Mouse (Mus musculus): ENCODE measurements around the gene Lbhd1. TPM values are rescaled to one million over a fixed set of nuclear protein-coding genes. Genes with fewer than 3 reads are reported as not detected.
"Not testable (repeated sequence)": the region's sequence is repeated elsewhere in the genome, so short reads cannot be mapped to it uniquely, and the experiment has no call there.

Gene Lbhd1
- polyA plus RNA-seq (2015; fragmentation: Nextera tagmentation; extraction: Ambion mirVana) = 30.5 and 31.7 TPM in 2 replicates

DNA sequence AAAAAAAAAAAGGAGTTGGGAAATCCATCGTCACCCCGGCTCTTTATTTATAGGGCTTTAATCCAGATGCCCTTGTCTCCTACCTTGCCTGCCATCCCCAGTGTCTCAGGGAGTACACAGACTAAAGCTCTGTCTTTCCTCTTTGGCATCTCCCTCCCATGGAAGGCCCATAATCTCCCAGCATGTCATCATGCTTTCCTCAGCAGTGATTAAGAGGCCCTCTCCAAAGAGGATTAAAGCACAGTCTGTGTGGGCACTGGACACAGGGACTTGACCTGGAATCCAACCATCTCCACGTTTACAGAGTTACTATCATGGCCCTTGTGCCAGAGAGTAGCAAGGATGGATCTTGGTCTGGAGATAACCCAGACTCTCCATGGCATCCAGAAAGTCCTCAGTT lies at the start of gene Lbhd1, which contains the start of gene Gm49403:
Lbhd1 (plus strand) TSS at position 117 of the 400 bp plus-strand sequence.
Gm49403 (plus strand) TSS at position 315 of the 400 bp plus-strand sequence.
- ATAC-seq = no peak
- H3K27me3 ChIP-seq (ENCODE audit: control insufficient read depth, insufficient read depth, low read depth, low read length) = no peaks in the 10 kb centered on the region
- no peak within 1 kb of the TSS for H3K9ac ChIP-seq (ENCODE audit: low read depth, low read length)
- H3K4me2 ChIP-seq (ENCODE audit: low read length) = no peak within 1 kb of the TSS
- H3K36me3 ChIP-seq (ENCODE audit: control insufficient read depth, insufficient read depth, low read length) = no peaks in the 10 kb centered on the region
- H3K4me3 ChIP-seq (ENCODE audit: low read depth, low read length) = no peak within 1 kb of the TSS
- no peak within 1 kb of the TSS for H3K27ac ChIP-seq (ENCODE audit: low read length)
- no peaks in the 10 kb centered on the region for H3K9me3 ChIP-seq (replicated peaks; ENCODE audit: control insufficient read depth, low read length, poor library complexity, severe bottlenecking)
- 54% methylated on average over 3 of the region's 3 CpGs for WGBS
- peaks cover 23% of the 10 kb centered on the region for H3K4me1 ChIP-seq (ENCODE audit: control insufficient read depth, insufficient read depth, low read length)

DNA sequence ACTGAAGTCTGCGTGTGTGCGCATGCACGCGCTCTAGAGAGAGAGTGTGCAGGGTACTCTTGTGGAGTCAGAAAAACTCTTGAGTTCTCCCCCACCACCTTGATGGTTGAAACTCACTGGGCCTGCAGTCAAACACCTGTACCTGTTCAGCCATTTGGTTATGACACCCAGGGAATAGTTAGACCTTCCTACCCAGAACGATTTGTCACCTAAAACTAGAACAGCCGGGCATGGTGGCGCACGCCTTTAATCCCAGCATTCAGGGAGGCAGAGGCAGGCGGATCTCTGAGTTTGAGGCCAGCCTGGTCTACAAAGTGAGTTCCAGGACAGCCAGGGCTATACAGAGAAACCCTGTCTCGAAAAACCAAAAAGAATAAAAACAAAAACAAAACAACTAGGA lies 47.2 kb upstream of the Lbhd1 start:
- peak overlapping the region; percentile 0; the same call in 1 of the 2 replicates for H3K27ac ChIP-seq (ENCODE audit: low read length)
- H3K4me2 ChIP-seq (ENCODE audit: low read length) = peak overlapping the region; percentile 87
- H3K9ac ChIP-seq (ENCODE audit: low read depth, low read length); H3K4me3 ChIP-seq (ENCODE audit: low read depth, low read length); H3K9me3 ChIP-seq (replicated peaks; ENCODE audit: control insufficient read depth, low read length, poor library complexity, severe bottlenecking); H3K27me3 ChIP-seq (ENCODE audit: control insufficient read depth, insufficient read depth, low read depth, low read length); ATAC-seq; H3K4me1 ChIP-seq (ENCODE audit: control insufficient read depth, insufficient read depth, low read length): not testable (repeated sequence)
- WGBS = 97% methylated on average over 10 of the region's 10 CpGs
- H3K36me3 ChIP-seq (ENCODE audit: control insufficient read depth, insufficient read depth, low read length) = peaks cover 20% of the 10 kb centered on the region

DNA sequence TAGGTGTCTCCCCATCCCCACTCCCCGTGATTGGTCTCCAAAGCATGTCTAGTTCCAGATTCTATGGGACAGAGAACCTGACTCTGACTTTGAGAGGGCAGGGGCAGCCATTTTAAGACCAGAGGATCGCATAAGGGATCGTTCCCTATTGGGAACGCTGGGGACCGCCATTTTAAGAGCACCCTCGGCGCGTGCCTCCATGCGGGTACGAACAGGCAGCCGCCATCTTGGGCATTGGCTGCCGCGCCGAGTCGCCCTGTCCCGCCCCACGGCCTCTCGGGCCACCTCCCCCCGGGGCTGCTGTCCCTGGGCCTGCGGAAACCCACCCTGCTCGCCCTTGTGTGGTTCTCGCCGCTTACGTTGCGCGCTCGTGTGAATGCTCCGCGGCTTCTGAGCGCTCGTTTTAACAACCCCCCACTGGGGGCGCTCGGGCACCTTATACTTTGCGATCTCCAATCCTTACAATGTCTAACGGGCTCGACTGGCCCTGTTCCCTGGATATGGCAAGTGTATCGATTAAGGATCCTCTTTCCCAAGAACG lies 46.2 kb upstream of the Lbhd1 start, which contains the start of gene Bscl2:
Bscl2 (plus strand) TSS at position 217 of the 541 bp plus-strand sequence.
- Histone ChIP-seq H3K4me1 (ENCODE audit: control insufficient read depth, insufficient read depth, low read length) (peaks cover 11% of the 10 kb centered on the region), H3K27ac (ENCODE audit: low read length) (peak within 1 kb of the TSS; percentile 95), H3K27me3 (ENCODE audit: control insufficient read depth, insufficient read depth, low read depth, low read length) (no peaks in the 10 kb centered on the region), H3K9ac (ENCODE audit: low read depth, low read length) (peak within 1 kb of the TSS; percentile 92), H3K4me3 (ENCODE audit: low read depth, low read length) (peak within 1 kb of the TSS; percentile 67), H3K4me2 (ENCODE audit: low read length) (peak within 1 kb of the TSS; percentile 87), H3K36me3 (ENCODE audit: control insufficient read depth, insufficient read depth, low read length) (peaks cover 18% of the 10 kb centered on the region), H3K9me3 (replicated peaks; ENCODE audit: control insufficient read depth, low read length, poor library complexity, severe bottlenecking) (no peaks in the 10 kb centered on the region)
- WGBS = under 1% methylated on average over 35 of the region's 38 CpGs
- ATAC-seq = peak; percentile 52

DNA sequence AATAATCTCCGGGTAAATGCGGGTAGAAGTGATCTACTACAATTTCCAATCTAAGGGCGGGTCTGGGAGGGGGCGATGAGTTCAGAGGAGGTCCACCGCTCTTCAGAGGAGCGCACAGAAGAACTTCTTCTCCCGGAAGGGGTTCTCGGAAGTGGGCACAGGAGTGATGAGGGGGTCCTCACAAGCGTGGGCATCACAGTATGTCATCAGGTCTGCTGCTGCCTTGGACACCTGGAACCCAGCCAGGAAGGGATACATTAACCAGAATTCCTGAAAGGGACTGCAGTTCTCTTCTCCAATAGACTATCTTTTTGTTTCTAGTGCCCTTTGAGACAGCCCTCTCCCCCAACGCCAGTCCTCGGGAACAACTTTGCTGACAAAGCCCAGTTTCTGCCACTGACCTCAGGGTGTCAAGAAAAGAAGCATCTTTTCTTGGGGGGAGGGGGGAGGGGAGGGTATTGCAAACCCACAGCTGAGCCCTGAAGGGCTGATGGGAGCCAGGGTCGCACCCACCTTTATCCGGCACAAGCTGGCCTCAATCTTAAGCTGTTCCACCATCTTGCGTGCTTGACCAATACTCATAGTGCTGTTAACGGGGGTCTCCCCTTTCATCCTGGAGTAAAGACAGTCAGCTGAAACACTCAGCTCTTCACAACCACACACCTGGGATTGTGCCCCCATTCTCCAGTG lies 45.3 kb upstream of the Lbhd1 start:
- 4% methylated on average over 15 of the region's 15 CpGs for WGBS
- ATAC-seq = 0 out of 2 replicates have a peak, but pooled peaks have one; percentile 15
- H3K27me3 ChIP-seq (ENCODE audit: control insufficient read depth, insufficient read depth, low read depth, low read length) = no peaks in the 10 kb centered on the region
- no peaks in the 10 kb centered on the region for H3K9me3 ChIP-seq (replicated peaks; ENCODE audit: control insufficient read depth, low read length, poor library complexity, severe bottlenecking)
- peak overlapping the region; percentile 87 for H3K4me2 ChIP-seq (ENCODE audit: low read length)
- peaks cover 11% of the 10 kb centered on the region for H3K4me1 ChIP-seq (ENCODE audit: control insufficient read depth, insufficient read depth, low read length)
- H3K4me3 ChIP-seq (ENCODE audit: low read depth, low read length) = peak overlapping the region; percentile 67
- peak overlapping the region; percentile 92 for H3K9ac ChIP-seq (ENCODE audit: low read depth, low read length)
- peak overlapping the region; percentile 95 for H3K27ac ChIP-seq (ENCODE audit: low read length)
- H3K36me3 ChIP-seq (ENCODE audit: control insufficient read depth, insufficient read depth, low read length) = peaks cover 14% of the 10 kb centered on the region

DNA sequence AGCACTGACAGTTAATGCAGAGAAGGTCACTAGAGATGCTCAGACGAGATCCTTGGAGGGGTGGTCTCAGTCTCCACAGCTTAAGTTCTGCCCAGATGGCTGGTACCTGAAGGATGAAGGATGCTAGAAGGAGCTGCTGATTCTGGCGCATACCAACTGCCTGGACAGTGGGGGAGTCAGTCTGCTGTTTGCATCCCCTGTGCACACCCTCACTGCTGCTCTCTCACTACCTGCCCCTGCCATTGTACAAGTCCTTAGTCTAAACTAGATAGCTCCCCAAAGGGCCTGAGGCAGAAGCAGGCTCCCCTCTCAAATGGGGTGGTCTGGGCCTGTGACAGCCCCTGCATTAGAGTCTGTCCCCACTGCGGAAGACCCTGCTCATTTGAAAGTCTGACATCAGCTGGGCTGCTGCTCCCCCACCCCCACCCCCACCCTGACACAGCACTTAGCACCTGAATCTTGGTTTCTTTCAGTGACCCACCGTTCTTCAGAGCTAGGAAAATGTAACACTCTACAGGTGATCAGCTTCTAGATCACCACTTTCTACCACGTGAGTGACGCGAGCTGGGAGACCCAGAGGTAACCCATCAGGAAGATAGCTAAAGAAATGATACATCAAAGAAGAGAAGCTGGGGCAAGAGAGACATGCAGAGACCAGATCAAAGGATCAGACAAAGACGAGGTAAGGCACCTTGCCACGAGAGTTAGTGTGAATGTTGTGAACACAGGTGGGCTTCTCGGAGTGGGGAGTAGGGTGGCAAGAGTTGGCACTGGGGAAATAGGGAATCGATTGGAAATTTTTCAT lies 44.2 kb upstream of the Lbhd1 start, which contains the start of gene Gng3:
Gng3 (minus strand) TSS at position 92 of the 805 bp plus-strand sequence.
- H3K27me3 ChIP-seq (ENCODE audit: control insufficient read depth, insufficient read depth, low read depth, low read length) = no peaks in the 10 kb centered on the region
- H3K4me2 ChIP-seq (ENCODE audit: low read length) = peak within 1 kb of the TSS; percentile 87
- H3K9me3 ChIP-seq (replicated peaks; ENCODE audit: control insufficient read depth, low read length, poor library complexity, severe bottlenecking) = no peaks in the 10 kb centered on the region
- 24% methylated on average over 11 of the region's 11 CpGs for WGBS
- H3K27ac ChIP-seq (ENCODE audit: low read length) = peak within 1 kb of the TSS; percentile 95
- ATAC-seq = peak; percentile 93
- H3K4me1 ChIP-seq (ENCODE audit: control insufficient read depth, insufficient read depth, low read length) = peaks cover 11% of the 10 kb centered on the region
- H3K4me3 ChIP-seq (ENCODE audit: low read depth, low read length) = peak within 1 kb of the TSS; percentile 67
- peaks cover 11% of the 10 kb centered on the region for H3K36me3 ChIP-seq (ENCODE audit: control insufficient read depth, insufficient read depth, low read length)
- H3K9ac ChIP-seq (ENCODE audit: low read depth, low read length) = peak within 1 kb of the TSS; percentile 92

DNA sequence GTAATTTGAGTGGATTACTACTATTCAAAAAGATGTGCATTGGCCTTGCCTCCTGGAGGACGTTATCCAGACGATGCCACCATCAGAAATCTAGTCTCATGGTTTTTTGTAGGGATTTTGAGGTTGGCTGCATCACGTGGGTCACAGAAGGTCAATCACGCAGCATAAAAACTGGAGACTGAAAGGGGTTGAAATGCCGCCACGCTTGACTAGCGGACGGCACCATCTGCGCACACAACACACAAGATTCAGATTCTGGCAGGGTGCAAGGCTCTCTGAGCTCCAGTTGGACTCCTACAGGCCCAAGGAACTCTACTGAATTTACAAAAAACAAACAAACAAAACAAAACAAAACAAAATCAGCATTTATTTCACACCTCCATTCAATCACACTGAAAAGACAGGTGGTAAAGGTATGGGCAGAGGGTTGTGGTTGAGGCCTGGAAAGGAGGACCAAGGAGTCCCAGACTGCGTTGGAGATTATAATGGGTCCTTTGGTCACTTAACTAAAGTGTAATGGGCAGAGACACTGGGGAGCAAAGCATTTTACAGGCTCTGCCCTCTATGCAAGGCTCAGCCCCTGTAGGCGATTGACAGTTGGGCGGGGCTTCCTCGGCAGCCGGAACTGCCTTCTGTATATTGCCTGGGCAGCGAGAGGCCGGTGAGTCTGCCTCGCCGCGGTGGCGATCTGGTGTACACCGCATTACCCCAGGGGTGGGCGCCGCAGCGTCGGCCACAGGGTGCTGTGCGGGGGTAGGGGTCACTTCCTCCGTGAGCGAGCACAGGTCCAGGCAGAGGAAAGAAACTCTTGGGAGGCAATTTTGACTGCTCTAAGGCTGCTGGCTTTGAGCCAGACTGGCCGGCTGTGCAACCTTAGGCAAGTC lies 43.4 kb upstream of the Lbhd1 start:
- peaks cover 11% of the 10 kb centered on the region for H3K4me1 ChIP-seq (ENCODE audit: control insufficient read depth, insufficient read depth, low read length)
- H3K4me3 ChIP-seq (ENCODE audit: low read depth, low read length) = peak overlapping the region; percentile 67
- H3K9me3 ChIP-seq (replicated peaks; ENCODE audit: control insufficient read depth, low read length, poor library complexity, severe bottlenecking) = no peaks in the 10 kb centered on the region
- peak overlapping the region; percentile 87 for H3K4me2 ChIP-seq (ENCODE audit: low read length)
- H3K36me3 ChIP-seq (ENCODE audit: control insufficient read depth, insufficient read depth, low read length) = peaks cover 5% of the 10 kb centered on the region
- no peaks in the 10 kb centered on the region for H3K27me3 ChIP-seq (ENCODE audit: control insufficient read depth, insufficient read depth, low read depth, low read length)
- 10% methylated on average over 29 of the region's 29 CpGs for WGBS
- H3K9ac ChIP-seq (ENCODE audit: low read depth, low read length) = peak overlapping the region; percentile 92
- ATAC-seq = peak; percentile 36
- H3K27ac ChIP-seq (ENCODE audit: low read length) = peak overlapping the region; percentile 95

DNA sequence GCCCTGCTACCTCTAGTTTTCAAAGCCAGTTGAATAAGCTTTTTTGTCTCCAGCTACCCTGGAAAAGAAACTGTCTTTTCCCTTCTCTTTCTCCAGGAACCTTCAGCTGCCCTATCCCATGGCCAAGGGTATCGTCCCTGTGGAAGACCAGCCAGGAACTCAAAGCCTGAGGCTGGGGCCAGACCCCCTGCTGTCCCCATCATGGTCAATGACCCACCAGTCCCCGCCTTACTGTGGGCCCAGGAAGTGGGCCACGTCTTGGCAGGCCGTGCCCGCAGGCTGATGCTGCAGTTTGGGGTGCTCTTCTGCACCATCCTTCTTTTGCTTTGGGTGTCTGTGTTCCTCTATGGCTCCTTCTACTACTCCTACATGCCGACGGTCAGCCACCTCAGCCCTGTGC lies 42.5 kb upstream of the Lbhd1 start:
- peak overlapping the region; percentile 92 for H3K9ac ChIP-seq (ENCODE audit: low read depth, low read length)
- H3K4me2 ChIP-seq (ENCODE audit: low read length) = peak overlapping the region; percentile 87
- H3K36me3 ChIP-seq (ENCODE audit: control insufficient read depth, insufficient read depth, low read length) = peaks cover 7% of the 10 kb centered on the region
- peak overlapping the region; percentile 95 for H3K27ac ChIP-seq (ENCODE audit: low read length)
- H3K4me1 ChIP-seq (ENCODE audit: control insufficient read depth, insufficient read depth, low read length) = peaks cover 11% of the 10 kb centered on the region
- 91% methylated on average over 7 of the region's 7 CpGs for WGBS
- no peaks in the 10 kb centered on the region for H3K9me3 ChIP-seq (replicated peaks; ENCODE audit: control insufficient read depth, low read length, poor library complexity, severe bottlenecking)
- peak overlapping the region; percentile 67 for H3K4me3 ChIP-seq (ENCODE audit: low read depth, low read length)
- ATAC-seq = no peak
- H3K27me3 ChIP-seq (ENCODE audit: control insufficient read depth, insufficient read depth, low read depth, low read length) = no peaks in the 10 kb centered on the region

DNA sequence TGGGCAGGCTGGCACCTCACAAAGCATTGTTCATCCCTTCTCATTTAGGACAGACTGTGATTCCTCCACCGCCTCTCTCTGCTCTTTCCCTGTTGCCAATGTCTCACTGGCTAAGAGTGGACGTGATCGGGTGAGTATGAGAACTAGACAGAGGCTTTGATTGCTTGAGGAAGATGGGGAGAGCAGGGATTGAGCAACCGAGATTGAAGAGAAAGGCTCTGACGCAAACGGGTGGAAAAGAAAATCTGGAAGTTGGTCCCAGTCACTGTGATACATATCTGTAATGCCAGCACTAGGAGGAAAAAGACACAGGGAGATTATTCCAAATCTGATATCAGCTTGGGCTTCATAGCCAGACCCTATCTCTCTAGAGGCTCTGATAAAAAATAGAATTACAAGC lies 40.6 kb upstream of the Lbhd1 start:
- Histone ChIP-seq H3K4me2 (ENCODE audit: low read length) (no peak overlapping the region), H3K27me3 (ENCODE audit: control insufficient read depth, insufficient read depth, low read depth, low read length) (no peaks in the 10 kb centered on the region), H3K27ac (ENCODE audit: low read length) (no peak overlapping the region), H3K9ac (ENCODE audit: low read depth, low read length) (no peak overlapping the region), H3K9me3 (replicated peaks; ENCODE audit: control insufficient read depth, low read length, poor library complexity, severe bottlenecking) (no peaks in the 10 kb centered on the region), H3K4me1 (ENCODE audit: control insufficient read depth, insufficient read depth, low read length) (peaks cover 11% of the 10 kb centered on the region), H3K4me3 (ENCODE audit: low read depth, low read length) (no peak overlapping the region), H3K36me3 (ENCODE audit: control insufficient read depth, insufficient read depth, low read length) (peaks cover 19% of the 10 kb centered on the region)
- WGBS = 87% methylated on average over 6 of the region's 6 CpGs
- ATAC-seq = no peak
